Mouse (Mus musculus) layer of hippocampus, adult 2 months (tissue): ENCODE data around the gene Id1. TPM values are rescaled to one million over a fixed set of nuclear protein-coding genes. Genes with fewer than 3 reads are reported as not detected.
A peak's percentile ranks its signal among the peaks of the same experiment; 100 is the strongest.

Source experiments
- DNase-seq, 2 experiments: peaks; one replicate each; pipeline ENCODE4 v3.0.0; 2022; ENCODE audit warnings: low spot score in 2 of 2
- H3K27ac ChIP-seq: fragments of 200-600 bp; 2 replicates; pipeline ENCODE4 v1.8.1; 2022
- H3K4me3 ChIP-seq: fragments of 200-600 bp; 2 replicates; pipeline ENCODE4 v1.8.1; 2022; ENCODE audit warnings: mild to moderate bottlenecking
- CTCF ChIP-seq: fragments of 200-600 bp; conservative IDR thresholded peaks from 2 replicates; pipeline ENCODE4 v1.8.1; 2022; ENCODE audit warnings: antibody characterized with exemption, mild to moderate bottlenecking, moderate library complexity
- total RNA-seq, 2 experiments: library from RNA; stranded (reverse); gene quantifications; 2 replicates each; pipeline ENCODE4 v1.2.3; 2021

Id1 gene
- total RNA-seq, 2 experiments from 2014 or later = 23.5 to 25.4 TPM

DNA sequence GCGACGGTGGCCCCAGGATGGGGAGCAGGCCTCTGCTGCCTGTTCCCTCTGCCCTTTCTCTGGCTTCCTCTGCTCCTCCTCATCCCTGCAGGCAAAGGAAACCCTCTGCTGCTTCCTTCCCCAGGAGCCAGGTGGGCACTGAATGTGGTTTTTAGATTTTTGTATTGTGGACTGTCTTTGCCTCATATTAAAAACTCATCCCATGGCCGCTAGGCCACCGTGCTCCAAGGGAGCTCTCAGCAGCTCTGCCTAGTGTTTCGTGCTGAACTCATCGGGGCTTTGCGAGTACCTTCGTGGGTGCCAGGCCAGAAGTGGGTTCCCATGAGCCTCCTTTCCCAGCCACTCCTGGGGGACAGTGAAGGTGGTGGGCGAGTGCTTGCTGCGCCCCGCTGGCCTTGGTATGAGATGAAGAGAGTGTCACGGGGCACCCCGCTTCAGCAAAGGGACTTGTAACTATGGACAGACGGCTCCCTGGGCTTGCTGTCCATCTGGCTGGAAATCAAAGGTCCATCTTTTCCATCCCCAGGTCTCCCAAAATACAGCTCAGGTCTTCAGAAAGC, 31.2 kb upstream of the Id1 start:
- no peak overlapping the region for H3K4me3 ChIP-seq
- H3K27ac ChIP-seq = no peak overlapping the region
- no peak for TF ChIP-seq CTCF
- DNase-seq = no peak

DNA sequence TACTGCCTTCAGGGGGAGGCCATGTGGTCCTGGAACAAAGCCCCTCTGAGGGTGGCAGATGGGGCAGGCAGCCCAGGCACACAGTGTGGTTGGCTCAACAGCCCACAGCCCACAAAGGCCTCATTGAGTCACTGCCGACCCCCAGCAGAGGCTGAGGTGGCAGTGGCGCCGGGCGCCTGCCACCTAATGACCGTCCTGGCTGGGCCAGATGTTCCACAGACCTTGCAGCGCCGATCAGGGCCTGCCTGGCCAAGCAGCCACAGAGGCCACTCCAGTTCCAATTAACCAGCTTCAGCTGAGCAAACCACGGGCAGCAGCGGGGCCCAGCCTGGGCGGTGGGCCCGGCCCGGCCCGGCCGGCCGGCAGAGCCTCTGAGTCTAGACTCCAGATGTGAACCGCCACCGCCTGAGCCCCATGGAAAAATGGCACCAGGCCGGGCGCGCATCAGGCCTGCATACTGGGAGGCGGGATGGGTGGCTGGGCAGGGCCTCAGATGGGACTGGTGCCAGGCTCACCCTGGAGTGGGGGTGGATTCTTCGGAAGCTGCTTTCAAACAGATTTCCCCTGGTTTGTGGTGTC, 30.0 kb upstream of the Id1 start:
- Histone ChIP-seq H3K4me3 (no peak overlapping the region), H3K27ac (peak overlapping the region; percentile 88)
- peak; percentile 43 to 66 for DNase-seq
- no peak for TF ChIP-seq CTCF

DNA sequence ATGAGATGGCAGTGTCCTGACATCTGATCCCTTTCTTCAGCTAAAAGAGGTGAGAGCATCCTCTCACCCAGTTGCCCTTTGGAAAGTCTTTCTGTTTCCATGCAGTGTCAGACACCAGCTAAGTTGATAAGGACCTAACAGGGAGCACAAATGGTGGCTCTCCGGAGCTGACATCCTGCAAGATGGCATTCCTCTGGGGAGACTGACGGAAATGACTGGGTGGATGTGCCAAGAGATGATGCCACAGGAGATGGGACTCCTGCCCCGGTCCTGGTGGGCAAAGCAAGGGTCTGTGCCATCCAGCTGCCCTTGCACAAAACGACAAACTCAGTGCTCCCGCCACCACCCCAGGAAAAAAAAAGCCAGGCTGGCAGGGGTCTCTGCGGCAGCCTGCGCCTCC, 28.9 kb upstream of the Id1 start:
- no peak for DNase-seq
- peak overlapping the region; percentile 88 for H3K27ac ChIP-seq
- H3K4me3 ChIP-seq = peak overlapping the region; percentile 55
- no peak for TF ChIP-seq CTCF

DNA sequence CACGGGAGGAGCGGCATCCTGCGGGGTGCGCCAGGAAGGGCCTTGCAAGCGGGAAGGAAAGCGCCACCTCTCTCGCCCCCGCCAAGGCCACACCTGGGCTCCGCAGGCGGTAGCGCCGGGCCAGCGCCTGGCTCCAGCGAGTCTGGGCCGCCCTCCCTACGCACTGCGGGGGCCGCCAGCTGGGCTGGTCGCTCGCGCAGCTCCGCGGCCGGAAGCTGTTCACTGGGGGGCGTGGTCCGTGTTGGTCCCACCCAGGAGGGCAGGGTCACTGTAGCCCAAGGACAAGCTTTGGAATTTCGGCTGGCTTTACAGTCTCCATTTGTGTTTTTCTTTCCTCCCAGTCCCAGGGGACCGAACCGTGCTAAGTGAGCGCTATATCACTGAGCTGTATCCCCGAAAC, 28.4 kb upstream of the Id1 start:
- DNase-seq = peak; percentile 70 to 75
- H3K27ac ChIP-seq = peak overlapping the region; percentile 88
- peak overlapping the region; percentile 55 for H3K4me3 ChIP-seq
- peak; percentile 26 for TF ChIP-seq CTCF

DNA sequence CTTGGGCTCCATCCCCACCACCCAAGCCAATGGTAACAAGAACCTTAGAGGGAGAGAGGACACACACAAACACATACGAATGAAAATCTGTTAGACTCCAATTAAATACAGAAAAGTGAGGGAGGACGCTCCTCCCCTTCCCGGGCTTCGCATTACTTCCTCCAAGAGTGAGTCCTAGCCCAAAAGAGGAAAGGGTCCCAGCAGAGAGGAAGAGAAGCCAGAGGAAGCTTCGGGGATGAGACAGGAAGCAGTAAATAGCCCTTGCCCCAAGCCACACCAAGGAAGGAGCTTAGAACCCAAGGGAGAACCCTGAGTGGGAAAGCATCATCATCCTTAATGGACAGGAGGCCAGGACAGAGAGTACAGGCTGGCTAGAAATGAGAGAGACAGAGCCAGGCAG, 27.0 kb upstream of the Id1 start:
- TF ChIP-seq CTCF = no peak
- no peak for DNase-seq
- Histone ChIP-seq H3K4me3 (no peak overlapping the region), H3K27ac (no peak overlapping the region)

DNA sequence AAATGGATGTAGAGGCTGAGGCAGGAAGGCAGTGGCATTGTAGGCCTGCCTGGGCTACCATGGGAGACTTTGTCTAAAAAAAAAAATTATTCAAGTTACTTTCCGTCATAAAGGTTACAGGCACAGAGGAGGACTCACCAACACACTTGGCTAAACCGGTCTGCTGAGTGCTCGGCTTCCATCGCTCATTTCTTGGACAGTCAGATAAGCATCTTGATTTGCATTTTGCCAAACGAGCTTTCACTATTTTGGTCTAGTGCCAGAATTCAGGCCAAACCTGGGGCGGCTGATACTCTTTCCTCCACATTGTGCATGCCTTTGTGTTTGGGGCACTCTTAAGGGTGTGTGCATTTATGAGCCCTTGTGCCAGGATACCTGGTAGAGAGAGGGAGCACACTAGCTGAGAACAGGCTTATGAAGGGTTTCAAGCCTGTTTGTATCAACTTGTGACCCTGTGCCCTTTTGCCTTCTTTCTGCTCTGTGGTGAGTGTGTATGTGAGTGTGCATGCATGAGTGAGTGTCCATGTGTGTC, 19.7 kb upstream of the Id1 start:
- Histone ChIP-seq H3K4me3 (no peak overlapping the region), H3K27ac (no peak overlapping the region)
- no peak for TF ChIP-seq CTCF
- DNase-seq = no peak

DNA sequence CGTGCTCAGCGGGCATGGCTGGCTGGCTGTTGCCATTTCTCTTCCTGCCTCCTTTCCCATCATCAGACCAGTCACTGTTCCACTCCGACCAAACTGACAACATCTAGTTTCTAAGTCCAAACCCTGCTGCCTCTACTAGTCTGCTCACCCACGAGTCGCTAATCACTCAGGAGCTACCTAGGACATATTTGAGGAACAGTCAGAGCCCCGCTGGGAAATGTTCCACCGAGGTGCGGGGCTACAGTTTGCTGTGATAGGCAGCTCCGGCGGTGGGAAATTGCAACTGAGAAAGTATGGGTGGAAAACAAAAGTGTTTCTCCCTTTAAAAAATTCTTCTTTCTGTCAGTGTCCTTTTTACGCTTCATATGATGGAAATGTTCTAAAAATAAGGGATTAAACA, 18.4 kb upstream of the Id1 start:
- TF ChIP-seq CTCF = no peak
- Histone ChIP-seq H3K27ac (no peak overlapping the region), H3K4me3 (no peak overlapping the region)
- no peak for DNase-seq

DNA sequence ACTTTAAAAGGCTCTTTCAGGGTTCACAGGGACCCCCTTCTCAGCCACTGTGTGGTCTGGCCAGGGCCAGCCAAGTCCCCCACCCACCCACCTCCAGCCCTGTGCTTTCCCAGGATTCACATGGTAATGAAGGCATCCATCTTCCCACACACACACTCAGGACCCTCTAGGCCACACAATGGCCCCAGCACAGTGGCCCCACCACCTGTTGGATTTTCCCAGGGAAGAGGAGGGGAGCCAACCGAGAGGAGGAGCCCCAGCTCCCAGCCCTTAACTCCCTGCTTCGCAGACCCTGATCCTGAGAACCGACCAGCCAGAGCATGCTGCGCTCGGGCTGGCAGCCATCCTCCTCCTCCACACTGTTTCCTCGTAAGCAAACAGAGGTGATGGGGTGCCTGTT, 18.0 kb upstream of the Id1 start:
- TF ChIP-seq CTCF = no peak
- no peak overlapping the region for H3K4me3 ChIP-seq

DNA sequence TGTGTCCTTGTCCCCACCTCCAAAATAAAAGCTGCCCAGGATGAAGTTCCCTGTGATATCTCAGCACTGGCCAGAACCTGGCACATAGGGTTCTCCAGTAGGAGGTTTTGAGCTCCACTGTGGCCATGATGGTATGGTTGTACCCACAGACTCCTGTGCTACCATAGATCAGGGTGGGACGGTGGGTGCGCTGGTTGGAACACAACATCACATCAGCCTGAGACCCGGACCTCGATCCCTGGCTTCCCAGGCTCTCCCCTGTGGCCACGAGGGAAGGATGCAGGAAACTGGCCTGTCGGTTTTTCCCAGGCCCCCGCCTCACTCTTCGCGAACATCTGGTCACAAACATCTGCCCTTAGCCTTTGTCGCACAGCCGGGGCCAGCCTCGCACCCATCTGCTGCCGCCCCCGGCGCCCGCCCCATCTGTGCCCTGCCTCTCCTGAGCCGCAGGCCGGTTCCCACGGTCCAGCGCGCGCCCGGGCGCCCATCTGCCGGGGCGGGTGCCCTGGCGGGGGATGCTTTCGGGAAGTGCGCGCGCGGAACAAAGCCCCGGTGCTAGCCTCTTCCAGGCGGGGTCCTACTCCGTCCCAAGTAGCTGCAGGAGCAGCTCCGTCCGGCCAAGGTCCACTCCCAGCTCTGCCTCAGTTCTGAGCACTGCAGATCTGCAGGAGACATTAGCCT, 12.3 kb upstream of the Id1 start:
- Histone ChIP-seq H3K27ac (peak overlapping the region; percentile 43), H3K4me3 (peak overlapping the region; percentile 31)
- DNase-seq = no peak
- no peak for TF ChIP-seq CTCF

More for the DNA sequence above, 18.0 kb upstream of the Id1 start:
- no peak for DNase-seq
- no peak overlapping the region for H3K27ac ChIP-seq

DNA sequence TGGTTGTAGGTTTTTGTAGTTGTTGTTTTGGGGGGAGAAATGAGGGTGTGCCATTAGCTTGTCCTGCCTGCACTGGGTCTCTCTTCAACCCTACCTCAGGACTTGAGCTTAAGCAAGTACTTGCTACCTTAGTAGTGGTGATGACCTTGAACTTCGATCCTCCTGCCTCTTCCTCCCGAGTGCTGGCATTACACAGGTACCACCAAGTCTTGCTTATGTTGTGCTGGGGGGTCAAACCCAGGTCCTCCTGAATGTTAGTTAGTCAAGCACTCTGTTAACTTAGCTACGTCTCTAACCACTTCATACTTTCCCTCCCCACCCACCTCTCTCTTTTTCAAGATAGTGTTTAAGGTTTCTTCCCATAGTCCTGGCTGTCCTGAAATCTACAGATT, 11.7 kb upstream of the Id1 start:
- Histone ChIP-seq H3K27ac (peak overlapping the region; percentile 43), H3K4me3 (peak overlapping the region; percentile 31; the same call in 1 of the 2 replicates)
- DNase-seq = no peak
- TF ChIP-seq CTCF = no peak

DNA sequence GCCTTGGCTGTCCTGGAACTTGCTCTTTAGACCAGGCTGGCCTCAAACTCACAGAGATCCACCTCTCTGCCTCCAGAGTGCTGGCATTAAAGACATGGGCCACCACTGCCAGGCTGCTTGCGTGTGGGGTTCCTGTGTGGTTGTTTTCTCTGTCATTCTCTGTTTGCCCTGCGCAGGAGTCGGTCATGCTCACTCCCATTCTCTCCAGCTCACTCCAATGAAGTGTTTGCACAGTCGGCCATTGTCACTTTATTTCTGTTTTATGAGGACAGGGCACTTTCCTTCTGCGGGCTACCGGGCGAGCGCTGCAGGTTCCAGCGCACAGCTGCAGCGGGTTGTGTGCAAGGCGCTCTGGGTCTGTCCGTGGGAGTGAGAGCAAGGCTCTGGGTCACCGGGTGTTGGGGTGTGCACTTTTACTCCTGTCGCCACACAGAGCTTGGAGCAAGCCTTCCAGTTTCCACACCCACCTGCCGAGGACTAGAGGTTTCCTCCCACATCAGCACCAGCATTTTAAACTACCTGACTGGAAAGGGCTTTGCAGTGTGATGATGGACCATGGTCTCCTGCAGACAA, 10.8 kb upstream of the Id1 start:
- no peak for DNase-seq
- Histone ChIP-seq H3K27ac (peak overlapping the region; percentile 78; the same call in 1 of the 2 replicates), H3K4me3 (no peak overlapping the region)
- no peak for TF ChIP-seq CTCF

DNA sequence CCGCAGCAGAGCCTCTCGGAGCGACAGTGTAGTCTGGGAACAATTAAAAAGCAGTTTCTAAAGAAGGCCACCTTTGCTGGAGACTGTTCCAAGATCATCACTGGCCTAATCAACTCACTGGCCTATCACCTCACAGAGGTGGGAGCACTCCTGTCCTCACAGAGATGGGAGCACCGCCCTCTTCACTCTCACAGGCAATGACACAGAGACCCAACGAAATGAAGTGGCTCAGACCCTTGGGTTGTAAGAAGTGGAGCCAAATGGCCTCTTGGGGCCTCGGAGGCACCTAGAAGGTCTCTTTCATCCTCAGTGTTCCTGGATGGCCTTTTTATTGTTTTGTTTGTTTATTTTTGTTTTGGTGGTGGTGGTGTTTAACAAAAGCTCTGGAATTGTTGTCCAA, 9.8 kb upstream of the Id1 start:
- Histone ChIP-seq H3K27ac (peak overlapping the region; percentile 78; the same call in 1 of the 2 replicates), H3K4me3 (no peak overlapping the region)
- DNase-seq = no peak
- no peak for TF ChIP-seq CTCF

DNA sequence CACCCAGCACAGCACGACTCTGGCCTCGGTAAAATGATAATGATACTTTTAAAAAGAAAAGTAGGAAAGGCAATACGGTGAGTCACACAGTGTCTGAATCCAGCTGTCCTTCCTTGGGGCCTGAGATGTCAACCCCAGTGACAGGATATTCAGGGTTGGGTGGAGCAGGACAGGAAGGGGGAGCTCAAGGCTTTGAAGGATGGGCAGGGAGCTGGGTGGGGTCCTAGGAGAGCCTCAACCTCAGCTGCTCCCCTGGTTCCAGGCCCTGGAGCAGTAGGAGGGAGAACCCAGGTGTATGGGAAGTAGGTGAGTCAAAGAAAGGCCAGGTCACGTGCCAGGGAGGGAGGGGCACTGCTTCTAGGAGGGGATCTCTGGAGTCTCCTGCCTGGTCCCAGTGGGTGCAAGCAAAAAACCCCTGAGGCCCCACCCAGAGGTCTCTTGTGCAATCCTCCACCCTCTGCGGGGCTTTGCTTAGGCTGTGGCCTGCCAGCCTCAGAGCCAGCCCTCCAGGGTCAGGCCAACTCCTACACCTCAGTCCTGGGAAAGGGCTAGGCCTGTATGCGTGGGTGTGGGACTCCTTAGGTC, 9.2 kb upstream of the Id1 start:
- TF ChIP-seq CTCF = no peak
- Histone ChIP-seq H3K4me3 (no peak overlapping the region), H3K27ac (peak overlapping the region; percentile 78)
- DNase-seq = no peak
